ENCODE assay signal across 23 mouse cellular contexts in genomic region chr6:56813332-56813731, GRCm38 (mm10). TPM values are rescaled to one million over a fixed set of nuclear protein-coding genes. Genes with fewer than 3 reads are reported as not detected.
DNase-seq lines count a peak whose midpoint lies in the region; ATAC-seq and TF ChIP-seq lines count a peak whose summit lies in the region.
"Had no signal": no experiment of that assay in that cellular context is flagged by ENCODE, and none has a peak within 500 bp of the region (broad histone marks: within the 10 kb centered on the region; RNA-seq: fewer than 3 reads in every experiment).

No protein-coding gene starts in this region.

- no peaks in the 10 kb centered on the region for H3K36me3 ChIP-seq in forebrain, embryonic 10.5 days (replicated peaks)
- no peaks in the 10 kb centered on the region for H3K36me3 ChIP-seq in forebrain, embryonic 12.5 days (replicated peaks)
- H3K36me3 ChIP-seq in lung, embryonic 15.5 days, result no peaks in the 10 kb centered on the region
- no peaks in the 10 kb centered on the region for H3K36me3 ChIP-seq in neural tube, embryonic 15.5 days
- no peaks in the 10 kb centered on the region for H3K36me3 ChIP-seq in myocyte (ENCODE audit: control insufficient read depth, insufficient read depth)
- H3K36me3 ChIP-seq: embryonic facial prominence, embryonic 12.5 days; G1E; heart, embryonic 15.5 days; hindbrain, embryonic 13.5 days; intestine, embryonic 15.5 days; midbrain, embryonic 12.5 days had no signal

- H3K4me1 ChIP-seq in forebrain, embryonic 10.5 days, result peaks cover 15% of the 10 kb centered on the region
- peaks cover 10% of the 10 kb centered on the region for H3K4me1 ChIP-seq in forebrain, embryonic 12.5 days
- H3K4me1 ChIP-seq in lung, embryonic 15.5 days, result no peaks in the 10 kb centered on the region; the same call in 1 of the 2 replicates
- no peaks in the 10 kb centered on the region for H3K4me1 ChIP-seq in neural tube, embryonic 15.5 days
- H3K4me1 ChIP-seq: embryonic facial prominence, embryonic 12.5 days; heart, embryonic 15.5 days; intestine, embryonic 15.5 days had no signal

- no peak overlapping the region for H3K9ac ChIP-seq in forebrain, embryonic 12.5 days
- H3K9ac ChIP-seq in lung, embryonic 15.5 days, result no peak overlapping the region
- H3K9ac ChIP-seq in neural tube, embryonic 15.5 days (replicated peaks), result no peak overlapping the region
- H3K9ac ChIP-seq: embryonic facial prominence, embryonic 12.5 days; heart, embryonic 15.5 days; hindbrain, embryonic 13.5 days; intestine, embryonic 15.5 days; midbrain, embryonic 12.5 days had no signal

- WGBS in forebrain, embryonic 10.5 days, result 62% methylated on average over 2 of the region's 2 CpGs
- 38% methylated on average over 2 of the region's 2 CpGs for WGBS in forebrain, embryonic 12.5 days
- WGBS in lung, embryonic 15.5 days, result 59% methylated on average over 2 of the region's 2 CpGs
- WGBS in neural tube, embryonic 15.5 days, result 47% methylated on average over 2 of the region's 2 CpGs

- 0 out of 2 replicates have a peak, but pooled peaks cover 5% of the 10 kb centered on the region for H3K9me3 ChIP-seq in forebrain, embryonic 10.5 days
- H3K9me3 ChIP-seq in forebrain, embryonic 12.5 days, result no peaks in the 10 kb centered on the region
- no peaks in the 10 kb centered on the region for H3K9me3 ChIP-seq in lung, embryonic 15.5 days
- no peaks in the 10 kb centered on the region for H3K9me3 ChIP-seq in neural tube, embryonic 15.5 days (replicated peaks)
- H3K9me3 ChIP-seq: embryonic facial prominence, embryonic 12.5 days; G1E; heart, embryonic 15.5 days; hindbrain, embryonic 13.5 days; intestine, embryonic 15.5 days; midbrain, embryonic 12.5 days had no signal

- H3K27me3 ChIP-seq in forebrain, embryonic 10.5 days (ENCODE audit: poor library complexity, severe bottlenecking), result no peaks in the 10 kb centered on the region
- H3K27me3 ChIP-seq in forebrain, embryonic 12.5 days, result no peaks in the 10 kb centered on the region
- H3K27me3 ChIP-seq in lung, embryonic 15.5 days, result no peaks in the 10 kb centered on the region
- H3K27me3 ChIP-seq in neural tube, embryonic 15.5 days (replicated peaks), result no peaks in the 10 kb centered on the region
- H3K27me3 ChIP-seq in myocyte (ENCODE audit: control insufficient read depth, insufficient read depth, insufficient read length), result no peaks in the 10 kb centered on the region
- H3K27me3 ChIP-seq: embryonic facial prominence, embryonic 12.5 days; heart, embryonic 15.5 days; hindbrain, embryonic 13.5 days; intestine, embryonic 15.5 days; midbrain, embryonic 12.5 days had no signal

- H3K4me2 ChIP-seq in forebrain, embryonic 12.5 days, result no peak overlapping the region
- H3K4me2 ChIP-seq in lung, embryonic 15.5 days, result no peak overlapping the region
- H3K4me2 ChIP-seq in neural tube, embryonic 15.5 days, result no peak overlapping the region
- H3K4me2 ChIP-seq in myocyte (ENCODE audit: low read depth), result peak overlapping the region; percentile 32
- H3K4me2 ChIP-seq: embryonic facial prominence, embryonic 12.5 days; heart, embryonic 15.5 days; hindbrain, embryonic 13.5 days; intestine, embryonic 15.5 days; midbrain, embryonic 12.5 days had no signal

- H3ac ChIP-seq in myocyte (ENCODE audit: control insufficient read depth, insufficient read length), result no peak overlapping the region

- intact Hi-C loops in left cerebral cortex, adult 2 months (cut with DNase I), result no loop called here

- H3K79me2 ChIP-seq in myocyte (ENCODE audit: control insufficient read depth, insufficient read depth), result no peaks in the 10 kb centered on the region

- no peak overlapping the region for H3K4me3 ChIP-seq in forebrain, embryonic 10.5 days
- H3K4me3 ChIP-seq in forebrain, embryonic 12.5 days (replicated peaks), result no peak overlapping the region
- H3K4me3 ChIP-seq in lung, embryonic 15.5 days, result no peak overlapping the region
- H3K4me3 ChIP-seq in neural tube, embryonic 15.5 days (replicated peaks), result no peak overlapping the region
- no peak overlapping the region for H3K4me3 ChIP-seq in myocyte
- no peak overlapping the region for H3K4me3 ChIP-seq in left cerebral cortex, adult 2 months
- H3K4me3 ChIP-seq: embryonic facial prominence, embryonic 12.5 days; heart, embryonic 15.5 days; hindbrain, embryonic 13.5 days; intestine, embryonic 15.5 days; midbrain, embryonic 12.5 days had no signal

- no peak for TF ChIP-seq CTCF in left cerebral cortex, adult 2 months (IDR thresholded peaks at IDR 0.05)

- no peak for DNase-seq in forebrain, embryonic 10.5 days (ENCODE audit: extremely low spot score, low spot score)
- DNase-seq in lung, postnatal 36 days, result no peak
- DNase-seq in neural tube, embryonic 10.5 days (ENCODE audit: extremely low spot score, low spot score), result no peak
- no peak for DNase-seq in left cerebral cortex, adult 2 months (ENCODE audit: extremely low spot score in 1 of 2, low spot score in 2 of 2)
- DNase-seq: adrenal gland, adult 8-10 months; cerebellum, adult 9-11 months; gastrocnemius, postnatal 14 days; kidney, adult 9 months; kidney, postnatal 25 days; left cerebral cortex, postnatal 4 days; liver; right cerebral cortex, postnatal 4 days had no signal

- ATAC-seq in forebrain, embryonic 12.5 days (ENCODE audit: low FRiP score), result no peak
- peak; percentile 34; the same call in 1 of the 2 replicates for ATAC-seq in lung, embryonic 15.5 days (ENCODE audit: borderline replicate concordance, extremely low read depth, low FRiP score, low TSS enrichment)
- ATAC-seq in neural tube, embryonic 15.5 days (ENCODE audit: low FRiP score), result 0 out of 2 replicates have a peak, but pooled peaks have one; percentile 31
- ATAC-seq: intestine, embryonic 15.5 days had no signal

- TF ChIP-seq POLR2A in myocyte (IDR thresholded peaks at IDR 0.05; ENCODE audit: insufficient read length, low read depth), result no peak

- H3K27ac ChIP-seq in forebrain, embryonic 10.5 days, result peak overlapping the region; percentile 60; the same call in 1 of the 2 replicates
- no peak overlapping the region for H3K27ac ChIP-seq in forebrain, embryonic 12.5 days
- no peak overlapping the region for H3K27ac ChIP-seq in lung, embryonic 15.5 days
- no peak overlapping the region for H3K27ac ChIP-seq in neural tube, embryonic 15.5 days (replicated peaks)
- H3K27ac ChIP-seq in left cerebral cortex, adult 2 months, result no peak overlapping the region
- H3K27ac ChIP-seq: embryonic facial prominence, embryonic 12.5 days; heart, embryonic 15.5 days; hindbrain, embryonic 13.5 days; intestine, embryonic 15.5 days; midbrain, embryonic 12.5 days; stomach, postnatal 0 days had no signal

TF ChIP-seq in myocyte, 11 proteins besides CTCF, POLR2A, EP300 and RAD21:
- TF ChIP-seq SRF (IDR thresholded peaks at IDR 0.05; ENCODE audit: control insufficient read depth, insufficient read length, low read depth) (no peak), TCF12 (IDR thresholded peaks at IDR 0.05; ENCODE audit: insufficient read depth, poor library complexity, severe bottlenecking) (no peak), USF1 (IDR thresholded peaks at IDR 0.05; ENCODE audit: low read depth) (no peak), E2F4 (IDR thresholded peaks at IDR 0.05; ENCODE audit: insufficient read depth) (no peak), TCF3 (IDR thresholded peaks at IDR 0.05; ENCODE audit: insufficient read length, low read depth) (no peak), REST (IDR thresholded peaks at IDR 0.05; ENCODE audit: insufficient read depth, insufficient read length) (no peak), MAX (IDR thresholded peaks at IDR 0.05; ENCODE audit: low read depth) (no peak), CEBPB (IDR thresholded peaks at IDR 0.05; ENCODE audit: insufficient read depth, poor library complexity, severe bottlenecking) (no peak), POLR2AphosphoS2 (IDR thresholded peaks at IDR 0.05; ENCODE audit: insufficient read length, low read depth) (no peak), MYOD1 (IDR thresholded peaks at IDR 0.05; ENCODE audit: control insufficient read depth in 1 of 3, insufficient read length in 2 of 3, low read depth in 2 of 3) (no peak), MYOG (IDR thresholded peaks at IDR 0.05; ENCODE audit: control insufficient read depth in 1 of 3, insufficient read depth in 1 of 3, insufficient read length in 2 of 3, low read depth in 2 of 3) (no peak)

RNA-seq across cellular contexts. Expression of gene Kbtbd2, which starts 15.7 kb away (rescaled TPM):
- polyA plus RNA-seq in forebrain, embryonic 10.5 days (2016; fragmentation: Nextera tagmentation; extraction: Ambion mirVana), result 34.6 and 37.3 TPM in 2 replicates
- polyA plus RNA-seq in forebrain, embryonic 12.5 days (2016; fragmentation: Nextera tagmentation; extraction: Ambion mirVana), result 42.1 and 44.6 TPM in 2 replicates
- 30.6 and 31.6 TPM in 2 replicates for polyA plus RNA-seq in lung, embryonic 15.5 days (2015; fragmentation: Nextera tagmentation; extraction: Ambion mirVana)
- polyA plus RNA-seq in neural tube, embryonic 15.5 days (2015; fragmentation: Nextera tagmentation; extraction: Ambion mirVana), result 28.9 and 31.1 TPM in 2 replicates
- polyA plus RNA-seq in myocyte (2012; fragmentation: generic; extraction: Trizol), result 11.6 TPM
- total RNA-seq in left cerebral cortex, adult 2 months (2021), result 10 to 100 TPM; 58.1 to 66.1 TPM

RNA-seq across cellular contexts. Expression of gene Fkbp9, which starts 18.5 kb away (rescaled TPM):
- polyA plus RNA-seq in forebrain, embryonic 10.5 days (2016; fragmentation: Nextera tagmentation; extraction: Ambion mirVana), result 58.4 and 63.8 TPM in 2 replicates
- 46.7 and 50.4 TPM in 2 replicates for polyA plus RNA-seq in forebrain, embryonic 12.5 days (2016; fragmentation: Nextera tagmentation; extraction: Ambion mirVana)
- 193 and 196 TPM in 2 replicates for polyA plus RNA-seq in lung, embryonic 15.5 days (2015; fragmentation: Nextera tagmentation; extraction: Ambion mirVana)
- polyA plus RNA-seq in neural tube, embryonic 15.5 days (2015; fragmentation: Nextera tagmentation; extraction: Ambion mirVana), result 44.6 and 53.1 TPM in 2 replicates
- polyA plus RNA-seq in myocyte (2012; fragmentation: generic; extraction: Trizol), result 91.6 TPM
- total RNA-seq in left cerebral cortex, adult 2 months (2021), result 10 to 100 TPM; 25.9 to 26.6 TPM
- polyA plus RNA-seq: G1E had no signal
